Mouse (Mus musculus) forebrain, embryonic 13.5 days (tissue): ENCODE data around the gene Tom1l2. TPM values are rescaled to one million over a fixed set of nuclear protein-coding genes. Genes with fewer than 3 reads are reported as not detected.

ENCODE experiments used
- ATAC-seq: fragments of 200-750 bp; cut with Nextera tagmentation; 2 replicates; pipeline ENCODE4 v1.8.0; 2017
- H3K27ac ChIP-seq: fragments of 300-500 bp; sonication (generic); 2 replicates; pipeline ENCODE4 v1.5.1; 2015; ENCODE audit warnings: inconsistent platforms, mild to moderate bottlenecking, moderate library complexity
- H3K27me3 ChIP-seq: fragments of 300-500 bp; sonication (generic); 2 replicates; pipeline ENCODE4 v1.6.1; 2015; ENCODE audit warnings: mild to moderate bottlenecking, inconsistent platforms
- H3K36me3 ChIP-seq: fragments of 300-500 bp; sonication (generic); 2 replicates; pipeline ENCODE4 v1.6.1; 2015; ENCODE audit warnings: mild to moderate bottlenecking, inconsistent platforms; ENCODE audit not compliant: poor library complexity, severe bottlenecking
- H3K4me1 ChIP-seq: fragments of 300-500 bp; sonication (generic); 2 replicates; pipeline ENCODE4 v1.6.1; 2015; ENCODE audit warnings: inconsistent platforms
- H3K4me2 ChIP-seq: fragments of 300-500 bp; sonication (generic); 2 replicates; pipeline ENCODE4 v1.6.1; 2015; ENCODE audit warnings: inconsistent platforms, mild to moderate bottlenecking, moderate library complexity
- H3K4me3 ChIP-seq: fragments of 300-500 bp; sonication (generic); 2 replicates; pipeline ENCODE4 v1.5.1; 2015; ENCODE audit warnings: mild to moderate bottlenecking, inconsistent platforms
- H3K9ac ChIP-seq: fragments of 300-500 bp; sonication (generic); 2 replicates; pipeline ENCODE4 v1.6.1; 2015; ENCODE audit warnings: mild to moderate bottlenecking, inconsistent platforms
- H3K9me3 ChIP-seq: fragments of 300-500 bp; sonication (generic); replicated peaks from 2 replicates; pipeline ENCODE4 v1.6.1; 2016; ENCODE audit warnings: inconsistent platforms
- WGBS: fragments of 180-500 bp; shearing (Covaris S2); methylation state at CpG from one replicate; pipeline ENCODE4 v1.1.7; 2015; 5-methylcytosine and 5-hydroxymethylcytosine counted together
- polyA plus RNA-seq: library from polyadenylated mRNA; unstranded; fragments of >200 nt; fragmentation: Nextera tagmentation; extraction: Ambion mirVana; gene quantifications from 2 replicates; pipeline ENCODE4 v1.2.1, GENCODE M21; 2015

The Tom1l2 gene
- polyA plus RNA-seq, 1 experiment from 2014 or later, result 29.7 TPM

DNA sequence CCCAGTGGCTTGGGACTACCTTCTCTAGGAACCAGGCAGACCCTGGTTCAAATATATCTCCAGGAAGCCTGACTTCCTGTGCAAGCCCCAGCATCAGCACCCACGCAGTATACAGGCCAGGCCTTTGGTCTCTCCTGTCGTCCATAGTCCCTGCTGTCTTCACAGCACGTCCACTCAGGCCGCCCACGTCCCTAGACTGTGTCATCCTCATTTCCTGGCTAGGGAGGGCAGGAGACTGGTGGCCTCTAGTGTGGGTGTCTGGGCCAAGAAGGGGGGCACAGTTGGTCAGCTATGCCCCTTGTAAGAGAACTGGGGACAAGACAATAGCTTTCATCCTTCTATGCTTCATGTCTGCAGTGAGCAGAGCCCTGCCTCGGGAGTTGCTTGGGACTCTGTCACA is 160.2 kb downstream of the Tom1l2 start:
- 78% methylated on average over 6 of the region's 6 CpGs for WGBS
- no peak overlapping the region for H3K9ac ChIP-seq
- H3K27ac ChIP-seq, result peak overlapping the region; percentile 68; the same call in 1 of the 2 replicates
- peaks cover 9% of the 10 kb centered on the region; the same call in 1 of the 2 replicates for H3K9me3 ChIP-seq
- no peak overlapping the region for H3K4me2 ChIP-seq
- no peak overlapping the region for H3K4me3 ChIP-seq
- no peaks in the 10 kb centered on the region for H3K27me3 ChIP-seq
- no peak for ATAC-seq
- peaks cover 97% of the 10 kb centered on the region for H3K36me3 ChIP-seq
- peaks cover 8% of the 10 kb centered on the region; the same call in 1 of the 2 replicates for H3K4me1 ChIP-seq

DNA sequence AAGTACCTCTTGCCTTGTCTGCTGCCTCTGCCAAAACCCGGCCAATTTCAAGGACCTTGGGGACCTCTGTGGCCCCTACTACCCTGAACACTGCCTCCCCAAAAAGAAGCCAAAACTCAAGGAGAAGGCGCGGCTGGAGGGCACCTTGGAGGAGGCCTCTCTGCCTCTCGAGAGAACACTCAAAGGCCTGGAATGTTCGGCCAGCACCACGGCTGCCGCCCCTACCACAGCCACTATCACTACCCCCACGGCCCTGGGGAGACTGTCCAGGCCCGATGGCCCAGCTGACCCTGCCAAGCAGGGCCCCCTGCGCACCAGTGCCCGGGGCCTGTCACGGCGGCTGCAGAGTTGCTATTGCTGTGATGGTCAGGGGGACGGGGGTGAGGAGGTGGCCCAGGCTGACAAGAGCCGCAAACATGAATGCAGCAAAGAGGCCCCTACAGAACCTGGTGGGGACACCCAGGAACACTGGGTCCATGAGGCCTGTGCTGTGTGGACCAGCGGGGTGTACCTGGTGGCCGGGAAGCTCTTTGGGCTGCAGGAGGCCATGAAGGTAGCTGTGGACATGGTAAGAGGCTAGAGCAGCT is 162.6 kb downstream of the Tom1l2 start:
- 95% methylated on average over 17 of the region's 17 CpGs for WGBS
- peaks cover 99% of the 10 kb centered on the region for H3K36me3 ChIP-seq

DNA sequence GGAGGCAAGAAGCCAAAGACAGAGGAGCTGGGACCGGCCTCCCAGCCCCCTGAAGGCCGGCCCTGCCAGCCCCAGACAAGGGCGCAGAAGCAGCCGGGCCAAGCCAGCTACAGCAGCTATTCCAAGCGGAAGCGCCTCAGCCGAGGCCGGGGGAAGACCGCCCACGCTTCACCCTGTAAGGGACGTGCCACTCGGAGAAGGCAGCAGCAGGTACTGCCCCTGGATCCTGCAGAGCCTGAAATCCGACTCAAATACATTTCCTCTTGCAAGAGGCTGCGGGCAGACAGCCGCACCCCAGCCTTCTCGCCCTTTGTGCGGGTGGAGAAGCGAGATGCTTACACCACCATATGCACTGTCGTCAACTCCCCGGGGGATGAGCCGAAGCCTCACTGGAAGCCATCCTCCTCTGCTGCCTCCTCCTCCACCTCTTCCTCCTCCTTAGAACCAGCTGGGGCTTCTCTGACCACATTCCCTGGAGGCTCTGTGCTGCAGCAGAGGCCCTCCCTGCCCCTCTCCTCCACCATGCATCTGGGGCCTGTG is 163.1 kb downstream of the Tom1l2 start:
- H3K4me2 ChIP-seq, result no peak overlapping the region
- no peak overlapping the region for H3K4me3 ChIP-seq
- WGBS, result 84% methylated on average over 21 of the region's 21 CpGs
- peaks cover 95% of the 10 kb centered on the region for H3K36me3 ChIP-seq
- H3K9me3 ChIP-seq, result 0 out of 2 replicates have a peak, but pooled peaks cover 3% of the 10 kb centered on the region
- no peak for ATAC-seq
- no peak overlapping the region for H3K9ac ChIP-seq
- peaks cover 27% of the 10 kb centered on the region for H3K4me1 ChIP-seq
- no peaks in the 10 kb centered on the region for H3K27me3 ChIP-seq
- H3K27ac ChIP-seq, result peak overlapping the region; percentile 35; the same call in 1 of the 2 replicates

More for the DNA sequence above, 162.6 kb downstream of the Tom1l2 start:
- Histone ChIP-seq H3K4me2 (no peak overlapping the region), H3K4me3 (no peak overlapping the region), H3K4me1 (peaks cover 22% of the 10 kb centered on the region), H3K9ac (no peak overlapping the region), H3K27me3 (no peaks in the 10 kb centered on the region), H3K27ac (no peak overlapping the region), H3K9me3 (peaks cover 9% of the 10 kb centered on the region; the same call in 1 of the 2 replicates)
- no peak for ATAC-seq

DNA sequence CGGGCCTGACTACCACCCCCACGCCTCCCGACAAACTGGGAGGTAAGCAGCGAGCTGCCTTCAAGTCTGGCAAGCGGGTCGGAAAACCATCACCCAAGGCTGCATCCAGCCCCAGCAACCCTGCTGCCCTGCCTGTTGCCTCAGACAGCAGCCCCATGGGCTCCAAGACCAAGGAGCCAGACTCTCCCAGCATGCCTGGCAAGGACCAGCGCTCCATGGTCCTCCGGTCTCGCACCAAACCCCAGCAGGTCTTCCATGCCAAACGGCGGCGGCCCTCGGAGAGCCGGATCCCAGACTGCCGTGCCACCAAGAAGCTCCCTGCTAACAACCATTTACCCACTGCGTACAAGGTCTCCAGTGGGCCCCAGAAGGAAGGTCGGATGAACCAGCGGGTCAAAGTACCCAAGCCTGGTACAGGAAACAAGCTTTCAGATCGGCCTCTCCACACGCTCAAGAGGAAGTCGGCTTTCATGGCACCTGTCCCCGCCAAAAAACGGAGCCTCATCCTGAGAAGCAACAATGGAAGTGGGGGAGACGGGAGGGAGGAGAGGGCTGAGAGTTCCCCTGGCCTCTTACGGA is 164.3 kb downstream of the Tom1l2 start:
- Histone ChIP-seq H3K9ac (no peak overlapping the region), H3K9me3 (no peaks in the 10 kb centered on the region), H3K4me3 (no peak overlapping the region), H3K27ac (no peak overlapping the region), H3K4me1 (peaks cover 36% of the 10 kb centered on the region), H3K27me3 (no peaks in the 10 kb centered on the region), H3K4me2 (no peak overlapping the region), H3K36me3 (peaks cover 83% of the 10 kb centered on the region)
- WGBS, result 89% methylated on average over 25 of the region's 25 CpGs
- ATAC-seq, result no peak

DNA sequence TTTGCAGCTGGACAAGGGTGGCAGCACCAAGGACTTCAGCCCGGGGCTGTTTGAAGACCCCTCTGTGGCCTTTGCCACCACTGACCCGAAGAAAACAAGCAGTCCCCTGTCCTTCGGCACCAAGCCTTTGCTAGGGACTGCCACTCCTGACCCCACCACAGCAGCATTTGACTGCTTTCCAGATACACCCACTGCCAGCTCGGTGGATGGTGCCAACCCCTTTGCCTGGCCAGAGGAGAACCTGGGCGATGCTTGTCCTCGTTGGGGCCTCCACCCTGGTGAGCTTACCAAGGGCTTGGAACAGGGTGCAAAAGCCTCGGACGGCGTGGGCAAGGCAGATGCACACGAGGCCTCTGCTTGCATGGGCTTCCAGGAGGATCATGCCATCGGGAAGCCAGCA is 165.6 kb downstream of the Tom1l2 start:
- no peak overlapping the region for H3K4me2 ChIP-seq
- WGBS, result 93% methylated on average over 11 of the region's 11 CpGs
- ATAC-seq, result no peak
- no peak overlapping the region for H3K4me3 ChIP-seq
- no peaks in the 10 kb centered on the region for H3K9me3 ChIP-seq
- H3K27me3 ChIP-seq, result no peaks in the 10 kb centered on the region
- peaks cover 44% of the 10 kb centered on the region for H3K4me1 ChIP-seq
- 0 out of 2 replicates have a peak overlapping the region, but pooled peaks have one; percentile 5 for H3K9ac ChIP-seq
- H3K27ac ChIP-seq, result no peak overlapping the region
- H3K36me3 ChIP-seq, result peaks cover 71% of the 10 kb centered on the region

DNA sequence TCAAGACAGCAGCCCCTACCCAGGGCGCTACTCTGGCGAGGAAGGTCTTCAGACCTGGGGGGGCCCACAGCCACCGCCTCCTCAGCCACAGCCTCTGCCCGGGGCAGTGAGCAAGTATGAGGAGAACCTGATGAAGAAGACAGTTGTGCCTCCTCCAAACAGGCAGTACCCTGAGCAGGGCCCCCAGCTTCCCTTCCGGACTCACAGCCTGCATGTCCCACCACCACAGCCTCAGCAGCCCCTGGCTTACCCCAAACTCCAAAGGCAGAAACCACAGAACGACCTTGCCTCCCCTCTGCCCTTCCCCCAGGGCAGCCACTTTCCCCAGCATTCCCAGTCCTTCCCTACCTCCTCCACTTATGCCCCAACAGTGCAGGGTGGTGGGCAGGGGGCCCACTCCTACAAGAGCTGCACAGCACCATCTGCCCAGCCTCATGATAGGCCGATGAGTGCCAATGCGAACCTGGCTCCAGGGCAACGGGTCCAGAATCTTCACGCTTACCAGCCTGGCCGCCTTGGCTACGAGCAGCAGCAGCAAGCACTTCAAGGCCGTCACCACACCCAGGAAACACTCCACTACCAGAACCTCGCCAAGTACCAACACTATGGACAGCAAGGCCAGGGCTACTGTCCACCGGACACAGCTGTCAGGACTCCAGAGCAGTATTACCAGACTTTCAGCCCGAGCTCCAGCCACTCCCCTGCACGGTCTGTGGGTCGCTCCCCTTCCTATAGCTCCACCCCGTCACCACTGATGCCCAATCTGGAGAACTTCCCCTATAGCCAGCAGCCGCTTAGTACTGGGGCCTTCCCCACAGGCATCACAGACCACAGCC is 167.1 kb downstream of the Tom1l2 start:
- H3K27ac ChIP-seq, result peak overlapping the region; percentile 83
- H3K9ac ChIP-seq, result peak overlapping the region; percentile 50; the same call in 1 of the 2 replicates
- H3K4me3 ChIP-seq, result no peak overlapping the region
- no peaks in the 10 kb centered on the region for H3K27me3 ChIP-seq
- H3K36me3 ChIP-seq, result peaks cover 57% of the 10 kb centered on the region
- peak; percentile 42 for ATAC-seq
- H3K9me3 ChIP-seq, result no peaks in the 10 kb centered on the region
- H3K4me1 ChIP-seq, result peaks cover 59% of the 10 kb centered on the region
- 78% methylated on average over 20 of the region's 20 CpGs for WGBS
- H3K4me2 ChIP-seq, result peak overlapping the region; percentile 28; the same call in 1 of the 2 replicates

DNA sequence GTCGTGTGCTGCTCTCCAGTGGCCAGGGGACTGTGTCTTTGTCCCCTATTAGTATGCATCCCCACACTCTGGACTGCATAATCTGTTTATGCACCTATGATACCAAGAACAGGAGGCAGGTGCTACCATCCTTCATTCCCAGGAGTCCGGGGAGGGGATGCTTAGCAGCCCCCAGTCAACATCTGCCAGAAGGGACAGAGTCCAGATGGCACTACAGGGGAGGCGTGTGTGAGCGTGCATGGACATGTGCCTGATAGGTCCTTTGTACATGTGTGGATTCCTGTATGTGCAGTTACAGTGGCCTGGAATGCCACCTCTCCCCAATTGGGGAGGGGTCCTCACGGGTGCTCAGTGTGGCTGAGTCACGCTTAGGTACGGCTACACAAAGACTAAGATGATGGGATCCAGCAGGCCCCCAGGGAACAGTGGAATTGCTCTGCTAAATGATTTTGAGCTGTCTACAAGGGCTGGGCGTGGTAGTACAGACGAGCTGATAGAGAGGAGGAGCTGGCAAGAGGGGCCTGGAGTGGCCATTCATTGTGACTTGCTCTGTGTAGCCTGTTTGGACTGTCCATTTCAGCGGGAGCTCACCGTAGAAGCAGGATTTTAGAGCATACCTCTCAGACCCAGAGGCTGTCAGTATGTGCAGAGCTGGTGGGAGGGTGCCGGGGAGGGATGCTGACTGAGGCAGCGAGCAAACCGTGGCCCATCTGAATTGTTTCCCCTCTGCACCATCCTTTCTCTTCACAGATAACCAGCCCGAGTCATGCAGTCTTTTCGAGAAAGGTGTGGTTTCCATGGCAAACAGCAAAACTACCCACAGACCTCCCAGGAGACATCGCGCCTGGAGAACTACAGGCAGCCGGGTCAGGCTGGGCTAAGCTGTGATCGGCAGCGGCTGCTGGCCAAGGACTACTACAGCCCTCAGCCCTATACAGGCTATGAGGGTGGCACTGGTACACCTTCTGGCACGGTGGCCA is 168.1 kb downstream of the Tom1l2 start:
- 43% methylated on average over 22 of the region's 22 CpGs for WGBS
- Histone ChIP-seq H3K4me3 (no peak overlapping the region), H3K36me3 (peaks cover 50% of the 10 kb centered on the region), H3K9me3 (no peaks in the 10 kb centered on the region), H3K27ac (peak overlapping the region; percentile 83), H3K9ac (peak overlapping the region; percentile 50), H3K4me2 (peak overlapping the region; percentile 28), H3K4me1 (peaks cover 68% of the 10 kb centered on the region), H3K27me3 (no peaks in the 10 kb centered on the region)
- ATAC-seq, result peak; percentile 17

DNA sequence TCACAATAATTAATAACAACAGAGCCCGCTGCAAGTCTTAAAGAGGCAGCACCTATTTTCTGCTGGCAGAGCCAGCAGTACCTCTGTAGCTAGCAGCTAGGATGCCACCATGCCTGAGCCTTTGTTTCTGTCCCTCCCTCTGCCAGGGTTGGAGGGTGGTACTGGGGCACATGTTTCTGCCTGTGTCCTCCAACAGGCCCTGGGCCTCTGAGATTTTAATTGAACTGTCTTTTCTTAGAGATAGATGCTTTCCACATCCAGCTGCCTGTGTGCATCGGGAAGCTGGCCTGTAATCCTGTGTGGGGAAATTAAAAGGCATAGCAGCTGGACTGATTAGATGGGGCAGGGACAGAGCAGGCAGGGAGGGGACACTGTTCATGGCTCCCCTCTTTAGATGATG is 170.0 kb downstream of the Tom1l2 start:
- Histone ChIP-seq H3K4me2 (peak overlapping the region; percentile 29), H3K9me3 (no peaks in the 10 kb centered on the region), H3K36me3 (peaks cover 31% of the 10 kb centered on the region), H3K4me1 (peaks cover 87% of the 10 kb centered on the region), H3K27ac (peak overlapping the region; percentile 83), H3K9ac (peak overlapping the region; percentile 17), H3K4me3 (no peak overlapping the region), H3K27me3 (no peaks in the 10 kb centered on the region)
- no peak for ATAC-seq
- WGBS, result 44% methylated on average over 2 of the region's 2 CpGs

DNA sequence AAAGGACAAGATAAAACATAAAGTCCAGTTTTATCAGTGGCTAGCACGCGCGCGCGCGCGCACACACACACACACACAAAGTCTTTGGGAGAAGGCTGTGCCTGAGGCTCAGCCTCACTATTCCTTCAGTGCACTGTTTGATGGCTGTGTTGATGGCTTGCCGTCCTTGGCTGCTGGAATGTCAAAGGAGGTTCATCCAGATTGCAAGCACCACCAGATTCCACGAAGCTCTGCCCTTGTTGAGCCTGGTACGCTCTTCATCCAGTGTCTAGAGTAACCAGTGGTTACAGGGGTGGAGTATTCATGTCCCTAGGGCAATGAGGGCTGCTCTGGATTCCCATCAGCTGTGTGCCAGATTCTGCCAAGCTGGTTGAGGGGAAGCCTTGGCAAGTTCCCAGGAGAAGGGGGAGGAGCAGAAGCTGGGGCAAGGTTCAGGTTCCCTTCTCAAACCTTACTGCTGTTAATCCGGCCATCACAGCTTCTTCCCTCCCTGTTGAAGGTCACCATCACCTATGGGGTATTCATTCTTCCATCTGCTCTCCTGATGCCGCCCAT is 170.5 kb downstream of the Tom1l2 start:
- H3K36me3 ChIP-seq, result peaks cover 25% of the 10 kb centered on the region
- H3K4me1 ChIP-seq, result peaks cover 93% of the 10 kb centered on the region
- no peak overlapping the region for H3K4me3 ChIP-seq
- no peaks in the 10 kb centered on the region for H3K9me3 ChIP-seq
- 76% methylated on average over 12 of the region's 12 CpGs for WGBS
- peak overlapping the region; percentile 29 for H3K4me2 ChIP-seq
- H3K27me3 ChIP-seq, result no peaks in the 10 kb centered on the region
- ATAC-seq, result no peak
- peak overlapping the region; percentile 83 for H3K27ac ChIP-seq
- peak overlapping the region; percentile 17 for H3K9ac ChIP-seq

DNA sequence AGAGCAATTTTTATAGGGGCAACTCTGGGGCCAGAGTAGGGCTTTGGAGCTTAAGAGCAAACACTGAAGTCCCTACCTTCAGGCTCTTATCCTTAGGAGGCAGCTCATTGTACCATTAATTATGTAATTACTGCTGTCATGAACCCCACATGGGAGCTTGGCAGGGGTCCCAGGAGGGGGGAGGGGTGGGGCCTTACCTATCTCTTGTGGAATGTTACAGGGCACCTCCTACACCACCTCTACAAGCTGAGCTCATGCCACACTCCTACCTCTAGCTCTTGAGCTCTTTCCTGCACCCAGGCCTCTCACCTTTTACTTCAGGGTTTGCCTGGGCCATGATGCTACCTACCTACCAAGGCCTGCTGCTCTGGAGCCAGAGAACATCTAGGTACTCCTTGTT is 174.2 kb downstream of the Tom1l2 start:
- Histone ChIP-seq H3K36me3 (0 out of 2 replicates have a peak, but pooled peaks cover 3% of the 10 kb centered on the region), H3K9me3 (no peaks in the 10 kb centered on the region), H3K4me3 (no peak overlapping the region), H3K27ac (peak overlapping the region; percentile 99), H3K4me1 (peaks cover 92% of the 10 kb centered on the region), H3K9ac (peak overlapping the region; percentile 89), H3K27me3 (no peaks in the 10 kb centered on the region), H3K4me2 (peak overlapping the region; percentile 95)
- ATAC-seq, result no peak

DNA sequence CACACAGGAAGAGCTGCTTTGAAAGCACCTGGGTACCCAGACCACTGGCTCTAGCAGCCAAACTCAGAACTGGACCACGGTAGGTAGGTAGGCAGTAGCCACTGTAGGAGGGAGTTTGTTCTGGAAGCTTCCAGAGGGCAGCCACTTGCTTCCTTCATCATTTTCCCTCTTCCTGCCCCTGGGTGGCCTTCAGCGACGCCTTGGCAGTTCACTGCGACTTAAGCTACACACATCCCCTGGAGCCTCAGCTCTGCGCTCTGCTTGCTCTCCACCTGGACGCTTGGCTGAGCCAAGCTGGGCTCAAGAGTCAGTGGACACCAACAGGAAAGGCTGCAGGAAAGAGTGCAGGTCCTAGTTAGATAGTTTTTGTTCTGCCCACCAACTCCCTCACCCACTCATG is 174.7 kb downstream of the Tom1l2 start:
- H3K36me3 ChIP-seq, result 0 out of 2 replicates have a peak, but pooled peaks cover 3% of the 10 kb centered on the region

More for the DNA sequence above, 174.7 kb downstream of the Tom1l2 start:
- no peaks in the 10 kb centered on the region for H3K9me3 ChIP-seq
- ATAC-seq, result no peak
- peak overlapping the region; percentile 99 for H3K27ac ChIP-seq
- H3K27me3 ChIP-seq, result no peaks in the 10 kb centered on the region
- H3K4me1 ChIP-seq, result peaks cover 92% of the 10 kb centered on the region
- H3K4me2 ChIP-seq, result peak overlapping the region; percentile 95
- WGBS, result 42% methylated on average over 6 of the region's 6 CpGs
- peak overlapping the region; percentile 69 for H3K4me3 ChIP-seq
- peak overlapping the region; percentile 89 for H3K9ac ChIP-seq
